Mouse (Mus musculus): ENCODE measurements around the gene Ankrd22.

DNA sequence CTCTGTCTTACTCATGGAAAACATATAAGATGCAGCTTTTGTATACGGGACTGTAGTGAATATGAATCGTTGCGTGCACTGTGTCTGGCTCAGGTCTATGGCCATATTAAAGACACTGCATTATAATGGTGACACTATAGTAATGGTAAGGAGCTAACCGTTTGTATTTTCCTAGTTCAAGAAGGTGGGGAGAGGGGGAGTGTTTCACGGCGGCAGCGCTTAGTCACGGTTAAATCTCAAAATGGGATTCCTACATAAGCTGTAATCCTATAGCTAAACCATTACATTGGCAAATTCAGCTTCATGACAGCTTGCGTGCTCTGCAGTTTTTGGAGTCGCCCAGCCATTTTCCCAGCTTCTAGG lies 25.8 kb upstream of the Ankrd22 start:
- TF ChIP-seq CTCF (conservative IDR thresholded peaks at IDR 0.05; ENCODE audit: low read length) = no peak
- no peak for TF ChIP-seq NANOG (IDR thresholded peaks at IDR 0.05; ENCODE audit: borderline replicate concordance, low read length)
- no peak for TF ChIP-seq POU5F1 (IDR thresholded peaks at IDR 0.05; ENCODE audit: borderline replicate concordance, low read length)
